Mouse (Mus musculus) megakaryocyte-erythroid progenitor cell, adult 5-6 weeks (primary cell): ENCODE data around the gene Pank4. TPM values are rescaled to one million over a fixed set of nuclear protein-coding genes. Genes with fewer than 3 reads are reported as not detected.

ENCODE experiments used
- ATAC-seq: replicated peaks from 2 replicates; pipeline ENCODE4 v1.8.0; 2016; ENCODE audit warnings: mild to moderate bottlenecking, inconsistent platforms; ENCODE audit not compliant: severe bottlenecking, poor library complexity, low FRiP score, low TSS enrichment
- total RNA-seq, 2 experiments: library from RNA; stranded (forward) in 1 of 2; stranded (reverse) in 1 of 2; fragments of 200-1000, 215-1000 nt in 1 of 2; fragments of >200 nt in 1 of 2; fragmentation: Nextera tagmentation in 1 of 2; gene quantifications; 2 replicates each; pipeline ENCODE4 v1.2.3; 2014 to 2017

Pank4 gene
- total RNA-seq, 2 experiments from 2014 or later = 35.9 to 97.3 TPM

- ATAC-seq = no peak
These were observed 43.7 kb downstream of the Pank4 start for GRCm38 (mm10) chr4:155007641-155008040.

GRCm38 (mm10) chr4:155008075-155008474 is 44.2 kb downstream of the Pank4 start:
- no peak for ATAC-seq

- no peak for ATAC-seq
These were observed 45.3 kb downstream of the Pank4 start for GRCm38 (mm10) chr4:155009216-155009615.

GRCm38 (mm10) chr4:155010870-155011269 is 46.9 kb downstream of the Pank4 start:
- no peak for ATAC-seq

GRCm38 (mm10) chr4:155011312-155012025 is 47.5 kb downstream of the Pank4 start:
- no peak for ATAC-seq

GRCm38 (mm10) chr4:155012115-155012514 is 48.2 kb downstream of the Pank4 start:
- no peak for ATAC-seq

GRCm38 (mm10) chr4:155012788-155013187 is 48.9 kb downstream of the Pank4 start:
- ATAC-seq = peak; percentile 75

GRCm38 (mm10) chr4:155014244-155014643 is 50.3 kb downstream of the Pank4 start:
- no peak for ATAC-seq

GRCm38 (mm10) chr4:155014791-155015190 is 50.9 kb downstream of the Pank4 start:
- no peak for ATAC-seq

- no peak for ATAC-seq
These were observed 51.6 kb downstream of the Pank4 start for GRCm38 (mm10) chr4:155015550-155015949.

- ATAC-seq = no peak
These were observed 52.9 kb downstream of the Pank4 start for GRCm38 (mm10) chr4:155016807-155017206.

- no peak for ATAC-seq
These were observed 53.4 kb downstream of the Pank4 start for GRCm38 (mm10) chr4:155017253-155017878.

GRCm38 (mm10) chr4:155018066-155018465 is 54.1 kb downstream of the Pank4 start:
- no peak for ATAC-seq

- ATAC-seq = peak; percentile 43; the same call in 1 of the 2 replicates
These were observed 54.8 kb downstream of the Pank4 start for GRCm38 (mm10) chr4:155018601-155019335.

GRCm38 (mm10) chr4:155019336-155019847 is 55.5 kb downstream of the Pank4 start:
- 0 out of 2 replicates have a peak, but pooled peaks have one; percentile 50 for ATAC-seq

- no peak for ATAC-seq
These were observed 56.2 kb downstream of the Pank4 start for GRCm38 (mm10) chr4:155020141-155020540.

- ATAC-seq = no peak
These were observed 56.9 kb downstream of the Pank4 start for GRCm38 (mm10) chr4:155020813-155021212.

- ATAC-seq = no peak
These were observed 58.4 kb downstream of the Pank4 start for GRCm38 (mm10) chr4:155022228-155022855.

GRCm38 (mm10) chr4:155024170-155025010 is 60.5 kb downstream of the Pank4 start:
- ATAC-seq = no peak
